Mouse (Mus musculus) R1 (cell line): ENCODE measurements around the gene Fkbp9.

Experiments used
- DNase-seq: peaks from one replicate; pipeline ENCODE4 v3.0.0-alpha.2; 2018; ENCODE audit warnings: low read depth, low spot score

Fkbp9 gene

DNA sequence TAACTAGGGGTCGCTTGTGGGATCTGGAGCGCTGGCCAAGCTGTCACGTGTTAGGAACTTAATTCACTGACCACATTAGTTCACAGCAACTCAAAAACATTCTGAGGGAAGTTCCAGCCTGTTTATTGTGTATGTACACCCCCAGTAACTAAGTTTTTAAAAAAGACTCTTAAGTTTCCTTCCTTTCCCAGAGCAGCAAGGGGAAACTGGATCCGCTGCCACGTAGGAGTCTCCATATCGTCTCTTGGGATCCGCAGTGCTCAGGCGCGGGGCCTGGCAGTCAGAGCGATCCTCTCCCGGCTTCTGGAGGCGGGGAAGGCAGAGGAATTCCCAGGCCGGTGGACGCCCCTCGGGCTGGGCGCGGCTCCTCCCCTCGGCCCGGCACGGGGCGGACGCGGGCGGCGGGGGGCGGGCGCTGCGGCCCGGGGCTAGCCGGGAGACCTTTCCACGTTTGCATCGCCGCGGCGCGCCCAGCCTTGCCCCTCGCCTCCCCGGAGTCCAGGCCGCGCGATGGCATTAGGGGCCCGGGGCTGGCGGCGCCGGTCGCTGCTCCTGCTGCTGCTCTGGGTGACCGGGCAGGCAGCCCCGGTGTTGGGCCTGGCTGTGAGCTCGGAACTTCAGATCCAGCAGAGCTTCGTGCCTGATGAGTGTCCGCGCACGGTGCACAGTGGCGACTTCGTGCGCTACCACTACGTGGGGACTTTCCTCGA, at the start of gene Fkbp9:
Gene Fkbp9, plus strand, starts transcription at position 363 of the 710 bp plus-strand sequence.
- DNase-seq = peak; percentile 85

DNA sequence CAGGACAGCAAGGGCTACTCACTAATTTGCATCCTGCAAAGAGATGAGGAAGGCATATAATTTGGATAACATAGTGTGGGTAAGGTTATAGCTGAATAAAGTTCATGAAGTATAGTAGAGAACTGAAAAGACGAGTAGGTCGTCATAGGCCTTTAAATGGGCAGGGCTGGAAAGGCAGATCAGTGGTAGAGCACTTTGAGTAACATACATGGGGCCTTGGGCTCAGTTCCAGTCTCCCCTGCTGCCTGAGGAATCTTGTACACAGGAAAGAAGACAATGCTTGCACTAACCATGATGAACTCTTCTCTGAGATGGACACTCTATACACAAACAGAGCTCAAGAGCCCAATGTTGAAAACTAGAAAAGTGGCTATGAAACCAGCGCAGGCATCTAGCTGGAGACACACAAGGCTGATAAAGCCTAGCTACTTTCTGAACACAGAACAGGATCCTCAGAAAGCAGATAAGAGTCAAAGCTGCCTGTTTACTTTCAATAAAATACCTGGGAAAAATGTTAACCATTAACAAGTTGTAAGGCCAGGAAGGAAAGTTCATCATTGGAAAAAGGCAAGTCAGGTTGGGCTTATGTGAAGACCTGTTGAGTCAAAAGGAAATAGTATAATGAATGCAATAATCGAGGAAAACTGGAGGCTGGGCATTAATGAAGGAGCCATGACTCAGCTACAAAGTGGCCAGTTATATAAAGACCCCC, 48.1 kb upstream of the Fkbp9 start:
- DNase-seq = no peak

DNA sequence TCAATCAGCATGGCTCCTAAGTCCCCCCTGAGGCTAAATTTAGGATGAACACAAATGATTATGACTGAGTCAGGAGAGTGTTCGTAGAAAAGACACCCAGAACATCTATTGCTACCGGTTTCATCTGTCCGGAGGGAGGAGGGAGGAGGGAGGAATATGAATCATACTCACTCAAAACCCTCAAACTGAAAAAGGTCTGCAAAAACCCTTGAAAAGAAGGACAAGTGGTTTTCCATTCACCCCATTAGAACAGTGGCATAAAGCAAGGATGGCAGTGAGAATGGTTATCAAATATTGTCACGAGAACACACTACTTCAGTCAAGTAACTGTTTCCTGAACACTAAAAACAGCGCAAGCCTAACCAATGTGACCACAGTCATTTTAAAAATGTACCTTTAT, 46.8 kb upstream of the Fkbp9 start:
- no peak for DNase-seq

DNA sequence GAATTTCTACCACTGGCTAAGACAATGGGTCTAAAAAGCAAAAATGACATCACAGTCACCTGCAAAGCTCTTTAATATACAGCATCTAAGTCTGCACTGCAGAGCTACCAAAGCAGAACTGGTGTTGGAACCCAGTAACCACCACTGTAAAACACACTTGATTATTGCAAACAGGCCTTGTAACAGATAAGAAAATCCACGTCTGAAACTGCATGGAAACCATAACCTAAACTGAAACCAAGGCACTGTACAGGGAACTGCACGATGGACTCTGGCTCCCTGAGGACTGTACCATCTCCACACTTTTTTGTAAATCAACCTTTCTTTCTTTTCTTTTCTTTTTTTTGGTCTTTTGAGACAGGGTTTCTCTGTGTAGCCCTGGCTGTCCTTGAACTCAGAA, 44.2 kb upstream of the Fkbp9 start:
- DNase-seq = no peak

DNA sequence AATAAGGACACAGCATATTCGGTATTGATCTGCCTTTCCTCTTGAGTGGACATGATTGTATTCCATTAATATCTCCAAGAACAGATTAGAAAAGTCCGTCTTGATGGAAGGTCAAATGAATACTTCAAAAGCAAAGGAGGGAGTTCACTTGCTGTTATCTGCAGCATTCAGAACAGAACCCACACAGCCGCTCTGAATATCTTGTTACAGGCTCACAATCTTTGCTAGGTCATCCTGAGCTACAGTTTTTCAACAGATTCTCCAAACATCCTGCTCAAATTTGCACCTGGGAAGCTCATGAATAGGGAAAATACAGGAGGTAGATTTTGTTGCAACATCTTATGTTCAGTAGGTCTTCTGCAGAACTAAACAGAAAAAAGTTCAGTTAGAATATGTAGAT, 42.5 kb upstream of the Fkbp9 start:
- no peak for DNase-seq

DNA sequence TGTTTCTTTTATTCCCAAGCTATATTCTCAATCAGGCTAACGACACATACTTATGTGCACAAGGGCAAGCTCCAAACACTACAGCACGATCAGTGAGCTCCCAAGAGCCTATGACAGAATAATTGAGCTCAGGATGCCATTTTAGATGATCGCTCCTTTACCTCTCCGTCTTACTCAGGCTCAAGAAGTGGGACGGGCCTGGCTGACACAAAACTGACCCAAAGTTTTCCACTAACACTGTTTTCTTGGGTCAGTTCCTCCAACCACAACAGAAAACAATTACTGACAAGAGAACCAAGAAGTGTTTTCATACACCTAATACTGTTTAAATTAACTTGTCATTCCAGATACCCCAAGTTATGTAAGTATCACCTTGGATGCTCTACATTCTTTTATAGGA, 37.0 kb upstream of the Fkbp9 start:
- no peak for DNase-seq

DNA sequence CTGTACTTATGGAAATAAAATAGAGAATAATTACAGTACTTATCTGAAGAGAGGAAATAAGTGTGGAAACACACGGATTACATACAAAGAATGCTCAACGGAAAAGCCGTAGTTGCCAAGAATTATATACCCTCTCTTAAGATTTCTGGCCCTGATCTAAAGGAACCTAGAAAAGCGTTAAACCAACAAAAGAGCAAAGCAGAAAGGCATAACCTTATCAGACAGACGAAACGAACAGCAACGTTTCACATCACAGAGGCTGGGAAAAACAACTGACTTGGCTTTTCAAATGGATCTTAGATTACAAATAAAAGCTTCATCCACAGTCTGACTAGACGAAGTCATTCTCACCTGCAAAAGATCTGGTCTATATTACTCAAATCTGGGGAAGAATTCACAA, 35.6 kb upstream of the Fkbp9 start:
- no peak for DNase-seq

DNA sequence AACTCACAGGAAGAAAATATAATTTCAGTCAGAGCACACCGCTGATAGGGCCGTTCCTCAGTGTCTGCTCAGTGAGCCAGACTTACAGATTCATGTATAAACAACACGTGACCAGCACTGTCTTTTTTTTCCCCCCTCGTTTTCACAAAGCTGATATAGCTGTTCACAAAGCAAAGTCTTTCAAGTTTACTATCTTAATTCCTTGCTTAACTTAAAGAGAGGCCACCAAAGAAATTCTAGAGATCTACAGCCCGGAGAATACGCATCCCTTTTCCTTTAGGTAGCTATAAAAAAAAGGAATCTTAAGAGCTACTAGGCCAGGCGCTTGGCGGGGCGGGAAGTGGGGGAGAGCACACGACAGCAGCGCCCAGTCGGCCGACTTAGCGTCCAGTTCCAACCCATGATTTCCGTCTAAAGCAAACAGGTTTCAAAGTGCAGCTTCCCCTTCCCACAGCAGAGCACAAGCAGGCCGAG, 35.2 kb upstream of the Fkbp9 start:
- peak; percentile 40 for DNase-seq

DNA sequence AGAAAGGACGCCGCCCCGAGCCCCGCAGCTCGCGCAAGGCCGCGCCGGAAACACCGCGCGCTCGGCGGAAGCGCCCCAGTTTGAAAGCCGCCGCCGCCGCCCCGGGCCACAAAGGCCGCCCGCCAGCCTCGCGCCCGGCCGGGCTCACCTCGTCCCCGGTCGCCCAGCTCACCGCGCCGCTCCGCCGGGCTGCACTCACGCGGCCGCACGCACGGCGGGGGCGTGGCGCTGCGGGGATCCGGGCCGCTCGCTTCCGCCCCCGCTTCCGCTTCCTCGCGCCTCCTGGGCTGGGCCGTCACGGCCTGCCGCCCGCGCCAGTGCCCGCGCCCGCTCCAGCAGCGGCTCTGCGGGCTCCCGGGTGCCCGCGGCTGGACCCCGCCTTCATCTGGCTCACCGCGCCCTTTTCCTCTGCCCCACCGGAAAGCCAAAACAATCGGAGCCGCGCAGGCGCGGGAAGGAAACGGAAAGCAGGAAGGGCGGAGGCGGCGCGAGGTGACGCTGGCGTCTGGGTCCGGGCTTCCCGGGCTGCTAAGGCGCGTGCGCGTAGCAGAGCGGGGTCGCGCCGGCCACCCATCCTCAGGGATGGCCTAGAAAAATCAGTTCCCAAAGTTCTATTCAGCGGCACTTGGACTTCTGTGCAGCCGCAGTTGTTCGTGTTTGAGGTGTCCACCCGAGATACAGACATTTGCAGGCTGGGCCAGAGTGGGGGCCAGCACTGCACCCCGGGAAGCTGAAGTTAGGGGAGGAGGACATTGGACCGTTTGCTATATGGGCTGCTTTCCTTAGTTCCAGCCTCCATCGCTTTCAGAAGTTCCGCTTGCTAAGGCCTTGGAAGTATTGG, 34.3 kb upstream of the Fkbp9 start, which contains the start of gene Kbtbd2:
Gene Kbtbd2, minus strand, starts transcription at position 503 of the 841 bp plus-strand sequence.
- peak; percentile 94 for DNase-seq

DNA sequence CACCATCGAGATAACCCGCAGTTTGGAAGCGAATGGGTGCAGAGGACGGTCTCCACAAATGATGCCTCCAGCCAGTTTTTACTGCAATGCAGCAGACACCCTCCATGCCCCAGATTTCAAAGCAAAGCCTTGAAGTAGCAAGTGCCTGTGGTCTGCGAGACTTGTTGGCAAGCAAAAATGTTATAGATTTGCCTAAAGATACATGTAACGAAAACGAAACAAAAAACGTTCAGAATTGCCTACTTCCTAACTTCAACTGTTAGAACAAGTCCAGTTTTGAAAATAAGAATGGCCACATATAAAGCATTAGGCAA, 33.8 kb upstream of the Fkbp9 start:
- no peak for DNase-seq

DNA sequence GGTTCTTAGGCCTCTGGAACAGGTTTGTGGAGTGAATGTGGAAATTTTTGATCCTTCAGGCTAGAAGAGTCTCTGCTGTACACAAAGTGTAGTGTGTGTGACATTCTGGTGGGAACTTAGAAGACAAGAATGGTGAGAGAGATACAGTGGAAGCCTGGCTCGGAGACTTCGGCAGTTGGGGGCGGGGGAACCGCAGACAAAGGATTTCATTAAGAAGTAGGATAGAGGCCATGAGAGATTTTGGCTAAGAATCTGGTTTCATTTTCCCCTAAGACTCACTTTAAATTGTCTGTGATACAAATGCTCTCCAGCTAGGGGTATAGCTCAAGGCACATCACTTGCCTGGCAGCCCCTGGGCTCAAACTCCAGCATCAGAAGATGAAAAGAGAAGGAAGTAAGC, 26.8 kb upstream of the Fkbp9 start:
- no peak for DNase-seq

DNA sequence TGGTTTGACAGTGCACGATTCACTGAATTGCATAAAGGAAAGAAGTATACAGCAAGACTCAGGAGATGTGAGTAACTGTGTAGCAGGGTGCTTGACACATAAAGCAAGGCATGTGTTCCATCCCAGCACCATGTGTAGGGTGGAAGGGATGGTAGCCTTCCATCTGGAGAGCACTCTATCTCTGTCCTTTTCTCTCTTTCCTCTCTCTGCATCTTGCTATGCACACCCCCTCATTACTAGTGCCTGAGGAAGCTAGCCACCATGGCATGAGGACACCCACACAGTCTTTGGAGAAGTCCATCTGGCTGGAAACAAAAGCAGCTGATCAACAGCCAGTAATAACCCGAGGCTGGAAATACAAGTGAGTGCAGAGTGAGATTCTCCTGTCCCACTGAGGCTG, 25.7 kb upstream of the Fkbp9 start:
- no peak for DNase-seq

DNA sequence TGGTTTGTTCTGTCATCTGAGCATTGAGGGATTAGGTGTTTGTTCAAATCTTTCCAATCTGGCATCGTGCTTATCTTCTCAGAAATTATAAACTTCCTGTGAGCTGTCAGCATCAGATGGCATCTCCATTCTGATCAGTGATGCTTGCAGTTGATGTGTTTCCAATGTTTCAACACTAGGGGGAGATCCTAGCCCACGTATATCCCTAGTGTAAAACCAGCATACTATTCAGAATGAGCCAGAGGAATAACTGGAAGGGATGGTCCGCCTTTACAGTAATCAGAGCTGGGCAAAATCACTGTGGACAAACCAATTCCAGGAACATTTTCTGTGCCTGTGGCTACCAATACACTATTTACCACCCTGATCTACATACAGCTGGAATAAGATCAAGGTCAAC, 23.2 kb upstream of the Fkbp9 start:
- DNase-seq = peak; percentile 53

DNA sequence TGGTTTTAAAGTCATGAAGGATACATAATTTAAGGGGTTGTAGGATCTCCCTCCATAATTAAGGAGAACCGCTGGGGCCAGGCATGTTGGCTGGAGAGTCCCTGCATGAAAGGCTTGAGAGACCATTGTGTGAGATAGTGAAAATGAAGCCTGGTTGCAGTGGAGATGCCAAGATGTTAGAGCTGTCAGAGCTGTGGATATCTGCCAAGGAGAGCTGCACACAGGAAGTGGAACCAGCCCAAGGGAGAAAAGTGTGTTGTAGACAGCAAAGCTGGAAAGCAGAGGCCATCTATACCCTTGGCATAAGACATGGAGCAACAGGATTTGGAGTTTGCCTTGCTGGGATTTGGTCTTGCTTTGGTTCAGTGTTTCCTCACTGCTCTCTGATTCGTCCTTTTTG, 18.5 kb upstream of the Fkbp9 start:
- DNase-seq = no peak

DNA sequence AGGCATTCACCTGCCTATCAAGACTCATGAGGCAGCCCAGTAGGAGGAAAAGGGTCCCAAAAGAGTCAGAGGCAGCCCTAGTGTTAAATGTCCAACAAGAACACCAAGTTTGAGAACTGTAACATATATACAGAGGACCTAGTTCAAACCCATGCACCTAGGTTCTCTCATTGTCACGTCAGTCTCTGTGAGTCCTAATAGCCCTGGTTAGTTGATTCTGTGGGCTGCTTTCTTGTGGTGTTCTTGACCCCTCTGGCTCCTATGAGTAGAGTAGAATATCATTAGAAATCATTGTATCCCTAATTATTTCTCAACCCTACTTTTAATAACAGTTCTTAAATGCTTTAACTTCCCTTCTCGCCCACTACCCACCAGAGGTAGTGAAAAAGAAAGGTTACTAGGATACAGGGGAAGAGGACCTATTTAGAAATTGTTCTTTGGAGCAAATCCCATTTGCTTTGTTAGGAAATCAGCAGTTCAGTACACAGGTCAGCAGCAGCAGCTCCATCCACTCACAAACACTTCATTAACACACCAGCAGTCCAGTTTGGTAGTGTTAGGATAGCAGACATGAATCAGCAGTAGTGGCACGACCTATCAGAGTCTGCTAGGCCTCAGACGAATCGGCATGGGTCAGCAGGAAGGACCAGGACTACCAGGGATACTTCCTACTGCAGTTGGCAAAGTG, 13.3 kb upstream of the Fkbp9 start:
- DNase-seq = no peak

DNA sequence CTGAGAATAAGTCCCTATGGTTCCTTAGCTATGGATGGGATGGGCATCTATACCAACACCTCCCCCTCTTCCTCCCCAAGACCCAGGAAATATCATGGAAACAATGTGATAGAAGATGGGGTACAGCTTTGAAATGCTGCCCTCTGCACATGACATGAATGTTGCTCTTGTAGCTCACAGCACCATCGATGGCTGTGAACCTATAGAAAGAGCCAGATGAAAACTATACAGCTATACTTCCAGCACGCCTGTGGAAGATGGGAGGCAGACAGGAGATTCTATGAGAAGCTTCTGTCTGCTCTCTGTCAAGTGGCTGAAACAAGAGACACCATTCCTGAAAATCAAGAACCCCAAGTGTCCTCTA, 12.8 kb upstream of the Fkbp9 start:
- DNase-seq = no peak

DNA sequence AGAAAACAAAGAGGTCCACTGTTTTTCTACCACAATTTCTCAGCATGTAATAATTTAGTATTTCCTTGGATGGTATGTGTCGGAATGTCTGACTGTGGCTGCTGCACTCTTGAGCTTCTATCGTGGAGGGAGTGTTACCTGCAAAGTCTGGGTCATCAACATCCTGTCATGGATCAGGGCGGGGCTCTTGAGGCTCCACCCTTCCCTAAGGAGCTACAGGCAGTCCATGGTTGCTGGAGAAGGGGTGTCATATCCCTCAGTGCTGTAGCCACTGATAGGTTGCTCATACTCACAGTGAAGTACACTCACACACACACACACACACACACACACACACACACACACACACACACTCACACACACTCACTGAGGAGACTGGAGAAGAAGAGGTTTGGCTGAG, 6.2 kb upstream of the Fkbp9 start:
- DNase-seq = no peak

DNA sequence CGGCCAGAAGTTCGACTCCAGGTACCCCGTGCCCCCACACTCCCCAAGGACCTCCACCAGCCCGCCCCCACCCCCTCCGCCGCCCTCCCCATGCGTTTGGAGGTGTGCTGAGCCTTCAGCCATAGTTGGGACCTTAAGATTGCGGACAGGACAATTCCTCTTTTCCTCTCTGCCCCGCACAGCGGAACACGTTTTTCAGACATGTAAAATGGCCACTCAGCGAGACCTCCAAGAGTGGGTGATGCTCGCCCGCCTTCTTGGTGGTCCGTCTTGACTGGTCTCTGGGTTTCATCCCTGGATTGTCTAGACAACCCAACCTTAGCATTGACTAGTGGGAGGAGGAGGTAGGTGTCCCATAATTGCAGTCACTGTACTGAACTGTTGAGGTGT, 543 bp downstream of the Fkbp9 start:
- peak; percentile 52 for DNase-seq

DNA sequence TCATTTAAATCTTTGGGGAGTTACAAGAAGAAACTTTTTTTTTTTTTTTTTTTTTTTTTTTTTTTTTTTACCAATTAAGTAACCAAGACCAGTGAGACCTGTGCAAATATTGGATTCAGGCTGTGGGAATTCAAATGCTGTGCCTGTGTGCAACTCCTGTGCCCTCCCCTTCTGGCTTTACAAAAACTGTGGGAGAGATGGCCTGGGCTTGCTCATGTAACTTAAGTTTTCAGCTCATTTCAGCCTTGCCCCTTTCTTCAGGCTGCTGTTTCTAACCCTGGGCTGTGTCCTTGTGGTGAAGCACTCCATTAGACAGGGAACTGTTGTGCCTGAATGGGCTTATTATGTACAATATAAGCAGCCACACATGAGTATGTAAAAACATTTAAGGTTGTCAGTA, 971 bp downstream of the Fkbp9 start:
- DNase-seq = peak; percentile 57

DNA sequence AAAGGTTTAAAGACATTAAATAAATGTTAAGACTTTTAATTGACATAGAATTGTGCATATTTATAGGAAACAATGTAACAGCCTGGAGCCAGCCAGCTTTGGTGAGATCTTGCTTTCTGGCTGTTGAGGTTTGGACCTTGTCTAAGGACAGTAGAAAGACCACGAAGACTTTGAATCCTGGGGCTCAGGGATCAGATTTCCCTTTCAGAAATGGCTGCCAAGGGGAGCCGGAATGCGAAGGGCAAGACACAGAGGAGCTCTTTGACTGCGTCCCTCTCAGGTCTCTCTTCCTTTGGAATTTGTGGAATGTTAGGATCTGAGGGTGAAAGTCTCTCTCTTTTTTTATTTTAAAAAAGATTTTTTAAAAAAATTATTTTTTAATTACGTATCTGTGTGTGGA, 2.9 kb downstream of the Fkbp9 start:
- peak; percentile 55 for DNase-seq

DNA sequence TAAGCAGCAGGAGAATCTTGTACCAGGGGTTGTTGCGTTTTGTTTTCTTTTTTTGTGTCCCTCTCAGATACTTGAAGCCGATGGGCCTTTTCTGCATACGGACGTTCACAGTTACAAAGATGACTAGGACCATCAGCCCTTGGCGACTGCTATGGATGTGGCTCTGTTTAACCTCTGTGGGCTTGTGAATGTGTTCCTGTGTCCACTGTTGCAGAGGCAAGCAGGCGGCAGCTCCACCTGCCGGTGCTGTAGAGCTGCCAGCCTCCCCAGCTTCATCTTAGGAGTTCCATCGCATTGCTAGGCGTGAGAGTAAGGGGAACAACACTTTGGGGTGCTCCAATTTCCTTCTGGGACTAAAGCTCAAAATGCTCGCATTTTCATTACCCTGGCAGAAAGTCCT, 3.7 kb downstream of the Fkbp9 start:
- peak; percentile 65 for DNase-seq

DNA sequence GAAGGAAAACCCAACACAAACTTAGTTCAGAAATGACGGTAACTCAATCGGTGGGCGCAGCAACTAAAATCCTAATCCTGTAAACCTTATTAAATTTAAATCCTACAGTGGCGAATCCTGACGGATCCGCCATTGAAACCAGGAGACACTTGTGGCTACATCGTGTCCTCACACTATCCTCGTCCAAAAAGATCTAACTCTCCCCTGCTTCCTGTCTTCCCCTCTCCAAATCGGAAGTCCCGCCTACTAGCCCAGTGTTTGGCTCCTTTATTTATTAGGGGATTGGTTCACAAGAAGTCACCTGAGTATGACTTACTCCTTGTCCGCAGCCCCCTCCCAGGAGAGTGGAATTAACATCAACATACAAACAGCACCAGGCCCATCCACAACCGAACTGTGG, 5.3 kb downstream of the Fkbp9 start:
- DNase-seq = peak; percentile 91
